Mouse (Mus musculus) 3134 (cell line): Measurements from ENCODE around the gene Actr10.

ENCODE experiments used
- DNase-seq: peaks from one replicate; pipeline ENCODE4 v3.0.0-alpha.2; 2011; ENCODE audit warnings: low spot score; ENCODE audit not compliant: insufficient read length; ENCODE audit errors: extremely low read depth

The Actr10 gene

DNA sequence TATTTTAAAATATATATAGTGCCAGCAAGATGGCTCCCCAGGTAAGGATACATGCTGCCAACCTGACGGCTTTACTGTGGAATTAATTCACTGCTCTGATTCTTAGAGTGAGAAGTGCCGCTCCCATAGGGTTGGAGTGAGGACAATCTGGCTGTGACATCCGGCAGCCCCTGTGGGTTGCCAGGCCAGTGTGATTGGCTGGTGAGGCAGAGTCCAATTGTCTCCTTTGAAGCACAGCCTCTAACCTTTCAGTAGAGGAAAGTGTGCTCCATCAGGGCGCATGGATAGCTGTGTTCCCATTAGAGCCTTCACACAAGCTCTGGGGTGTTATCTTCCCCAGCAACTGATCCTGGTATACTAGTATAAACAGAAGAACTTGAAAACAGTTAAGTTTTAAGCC lies 21.0 kb downstream of the Actr10 start:
- DNase-seq = no peak

GRCm38 (mm10) chr12:70967581-70967980 lies 29.9 kb downstream of the Actr10 start:
- DNase-seq = no peak

- peak; percentile 85 for DNase-seq
Observed at GRCm38 (mm10) chr12:70968141-70968790, 30.6 kb downstream of the Actr10 start.

DNA sequence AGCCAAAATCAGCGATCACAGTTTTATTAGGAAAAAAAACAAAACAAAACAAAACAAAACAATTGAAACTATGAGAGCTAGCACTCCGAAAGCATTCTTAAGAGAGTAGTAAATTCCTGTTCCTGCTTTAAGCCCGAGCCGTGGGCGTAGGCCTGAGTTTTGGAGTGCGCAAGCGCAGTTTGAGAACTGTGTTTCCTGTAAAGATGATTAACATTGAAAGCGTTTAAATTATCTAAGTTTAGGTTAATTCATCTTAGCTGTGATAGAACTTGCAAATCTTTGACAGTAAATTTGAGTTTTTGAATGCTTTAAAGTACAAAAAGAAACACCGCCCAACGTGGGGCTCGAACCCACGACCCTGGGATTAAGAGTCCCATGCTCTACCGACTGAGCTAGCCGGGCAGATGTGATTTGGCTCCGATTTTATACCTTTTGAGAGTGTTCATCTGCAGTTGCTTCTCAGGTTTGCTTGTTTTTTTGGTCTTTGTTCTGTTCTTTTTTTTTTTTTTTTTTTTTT lies 31.2 kb downstream of the Actr10 start:
- peak; percentile 71 for DNase-seq

- DNase-seq = peak; percentile 67
Observed at GRCm38 (mm10) chr12:70969485-70970184, 32.0 kb downstream of the Actr10 start.

DNA sequence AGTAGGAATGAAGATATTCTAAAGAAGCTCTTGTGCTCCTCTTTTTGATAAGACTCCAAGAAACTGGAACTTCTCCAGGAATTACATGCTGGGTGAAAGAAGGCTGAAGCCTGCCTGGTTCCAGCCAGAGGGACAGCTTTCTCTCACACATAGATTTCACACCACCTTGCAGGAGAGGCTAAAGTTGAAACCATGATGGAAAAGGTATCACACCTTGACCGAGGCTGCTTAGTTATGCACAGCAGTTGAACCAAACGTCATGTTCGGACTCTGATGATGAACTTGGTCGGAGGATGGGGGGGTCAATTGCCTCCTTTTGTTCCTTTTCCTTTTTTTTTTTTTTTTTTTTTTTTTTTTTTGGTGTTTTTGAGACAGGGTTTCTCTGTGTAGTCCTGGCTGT lies 36.2 kb downstream of the Actr10 start:
- no peak for DNase-seq

GRCm38 (mm10) chr12:70974441-70975266 lies 37.0 kb downstream of the Actr10 start, which contains the start of gene Psma3:
Psma3 (plus strand) TSS chr12:70974621.
- DNase-seq = peak; percentile 91

DNA sequence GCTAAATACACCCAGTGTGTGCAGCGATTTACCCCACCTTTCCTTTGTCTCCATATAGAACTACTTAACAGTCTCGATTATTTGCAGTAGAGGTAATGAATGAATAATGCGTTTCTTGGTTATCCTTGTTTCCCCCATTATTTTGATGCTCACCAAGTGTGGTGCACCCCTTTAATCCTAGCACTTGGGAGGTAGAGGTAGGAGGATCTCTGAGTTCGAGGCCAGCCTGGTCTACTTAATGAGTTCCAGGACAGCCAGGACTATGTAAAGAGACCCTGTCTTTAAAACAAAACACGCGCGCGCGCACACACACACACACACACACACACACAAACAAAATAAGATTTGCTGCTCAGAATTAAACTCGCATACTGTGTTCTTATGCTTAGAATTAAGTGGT lies 37.7 kb downstream of the Actr10 start:
- DNase-seq = no peak

DNA sequence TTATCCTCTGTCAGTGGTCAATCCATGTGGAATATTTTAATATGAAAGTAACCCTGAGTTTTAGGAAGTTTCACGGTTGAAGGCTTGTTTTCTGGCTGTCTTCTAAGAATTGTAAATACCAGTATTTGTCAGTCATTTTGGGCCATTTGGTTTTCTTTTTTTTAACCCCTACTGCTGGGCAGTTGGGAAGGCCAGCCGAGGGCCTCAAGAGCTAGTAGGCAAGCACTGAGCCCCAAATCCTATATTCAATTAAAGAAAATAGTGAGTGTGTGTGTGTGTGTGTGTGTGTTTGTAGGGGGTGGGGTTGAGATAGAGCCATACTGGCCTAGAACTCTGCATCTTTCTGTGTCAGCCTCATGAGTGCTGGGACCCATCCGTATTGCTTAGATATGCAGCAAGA lies 38.2 kb downstream of the Actr10 start:
- no peak for DNase-seq

- DNase-seq = no peak
Observed at GRCm38 (mm10) chr12:70978345-70978744, 40.7 kb downstream of the Actr10 start.

DNA sequence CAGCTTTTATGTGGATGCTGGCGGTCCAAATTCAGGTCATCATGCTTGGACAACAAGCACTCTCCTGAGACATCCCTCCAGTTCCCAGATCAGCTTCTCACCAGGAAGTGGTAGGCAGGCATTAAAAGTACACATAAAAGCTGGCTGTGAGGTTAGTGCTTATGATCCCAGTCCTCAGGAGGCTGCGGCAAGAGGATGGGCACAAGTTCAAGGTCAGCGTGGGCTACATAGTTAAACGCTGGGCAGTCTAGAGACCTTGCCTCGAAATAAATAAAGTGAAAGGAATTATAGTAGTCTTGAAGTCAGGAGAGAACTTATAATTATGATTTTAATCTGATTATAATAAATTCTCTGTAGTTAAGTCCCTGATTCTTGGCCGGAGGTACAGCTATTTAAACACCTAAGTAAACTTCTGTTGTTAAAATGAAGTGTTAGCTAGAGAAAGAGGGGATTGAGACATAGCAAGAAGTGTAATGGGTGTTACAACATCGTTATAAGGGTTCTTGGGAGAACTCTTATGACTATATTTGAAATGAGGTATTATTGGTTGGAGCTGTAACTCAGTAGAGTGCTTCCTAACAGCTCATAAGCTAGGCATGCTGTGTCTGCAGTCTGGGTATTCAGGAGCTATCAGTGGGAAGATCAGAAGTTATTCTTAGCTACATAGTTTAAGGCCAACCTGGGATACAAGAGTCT lies 47.3 kb downstream of the Actr10 start:
- no peak for DNase-seq

GRCm38 (mm10) chr12:70997225-70997624 lies 59.6 kb downstream of the Actr10 start:
- DNase-seq = no peak

GRCm38 (mm10) chr12:70999423-70999903 lies 61.8 kb downstream of the Actr10 start:
- no peak for DNase-seq

DNA sequence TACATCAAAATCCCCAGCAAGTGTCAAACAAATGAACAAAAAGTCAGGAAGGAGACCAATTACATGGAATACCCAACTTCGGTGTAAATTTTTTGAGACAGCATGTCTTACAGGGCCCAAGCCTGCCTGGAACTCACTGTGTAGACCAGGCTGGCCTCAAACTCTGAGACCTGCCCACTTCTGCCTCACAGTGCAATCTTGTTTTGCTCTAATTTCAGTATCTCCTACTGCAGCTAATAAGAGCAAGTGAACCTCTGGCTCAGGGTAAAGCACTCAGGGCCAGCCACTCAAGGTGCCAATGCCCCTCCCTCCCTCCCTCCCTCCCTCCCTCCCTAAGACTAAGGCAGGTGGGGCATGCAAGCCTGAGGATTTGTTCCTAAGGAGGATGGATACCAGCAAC lies 62.7 kb downstream of the Actr10 start:
- DNase-seq = no peak

GRCm38 (mm10) chr12:71001456-71001855 lies 63.8 kb downstream of the Actr10 start:
- no peak for DNase-seq

DNA sequence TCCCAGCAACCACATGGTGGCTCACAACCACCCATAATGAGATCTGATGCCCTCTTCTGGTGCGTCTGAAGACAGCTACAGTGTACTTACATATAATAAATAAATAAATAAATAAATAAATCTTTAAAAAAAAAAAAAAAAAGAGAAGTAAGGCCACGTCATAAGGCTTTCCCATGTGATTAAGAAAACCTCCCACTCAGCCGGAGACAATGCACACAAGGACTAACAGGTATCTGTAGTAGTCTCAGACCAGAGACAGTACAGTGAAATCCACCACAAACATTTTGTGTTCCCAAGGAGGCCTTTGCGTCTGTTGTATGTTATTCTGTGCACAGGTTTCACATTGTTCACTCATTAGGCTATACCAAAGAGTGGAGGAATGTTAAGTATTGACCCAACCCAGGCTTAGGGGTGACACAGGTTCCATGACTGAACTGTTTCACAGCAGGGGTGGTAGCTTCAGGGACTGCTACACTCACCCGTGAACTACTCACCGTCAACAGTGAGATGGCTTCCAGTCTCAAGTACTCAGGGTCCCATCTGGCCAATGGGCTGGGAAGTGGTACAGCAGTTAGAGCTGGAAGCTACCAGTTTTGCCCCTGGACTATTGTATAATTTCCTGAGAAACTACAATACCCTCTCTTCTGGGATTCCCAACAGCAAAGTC lies 66.2 kb downstream of the Actr10 start:
- no peak for DNase-seq

DNA sequence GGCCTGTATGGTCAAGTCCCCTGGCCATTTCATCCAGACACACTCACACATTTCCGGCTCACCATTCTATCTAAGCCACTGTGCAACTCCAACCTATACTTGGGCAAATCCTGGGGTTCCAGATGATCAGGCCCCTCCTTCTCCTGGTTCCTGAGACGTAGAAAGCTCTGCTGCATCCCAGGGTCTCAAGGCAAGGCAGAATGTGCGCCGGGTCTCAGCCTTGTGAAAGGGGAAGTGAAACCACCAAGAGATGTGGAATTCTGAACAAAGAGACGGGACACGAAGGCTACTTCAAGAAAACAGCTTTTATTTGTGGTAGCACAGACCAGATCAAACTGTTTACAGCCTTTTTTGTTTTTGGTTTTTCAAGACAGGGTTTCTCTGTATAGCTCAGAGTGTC lies 68.5 kb downstream of the Actr10 start:
- DNase-seq = no peak

DNA sequence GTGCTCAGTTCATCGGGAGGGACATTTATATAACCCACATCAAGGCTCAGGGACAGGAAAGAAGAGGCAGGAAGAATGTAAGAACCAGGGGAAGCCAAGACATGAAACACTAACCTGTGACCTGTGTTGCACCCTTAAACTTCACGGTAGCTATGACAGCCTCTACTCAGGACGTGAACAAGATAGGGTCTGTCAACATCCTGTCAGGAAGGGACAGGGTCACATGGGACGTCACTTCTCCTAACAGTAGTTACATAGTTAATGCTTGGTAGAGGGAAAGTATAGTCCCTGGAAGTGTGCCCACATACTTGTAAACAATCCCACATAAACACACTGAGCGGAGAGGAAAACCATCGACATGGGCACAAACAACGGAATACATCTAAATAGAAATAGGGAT lies 69.2 kb downstream of the Actr10 start:
- no peak for DNase-seq

GRCm38 (mm10) chr12:71009769-71010168 lies 72.1 kb downstream of the Actr10 start:
- no peak for DNase-seq
